Mouse (Mus musculus) CD4-positive helper T cell, adult 2 months (primary cell): ENCODE data around the gene Carmil1.
"Not testable (repeated sequence)": the region's sequence is repeated elsewhere in the genome, so short reads cannot be mapped to it uniquely, and the experiment has no call there.

ENCODE experiments used
- DNase-seq: peaks from one replicate; pipeline ENCODE4 v3.0.0-alpha.2; 2012; ENCODE audit warnings: low read depth, missing footprints, low spot score

The Carmil1 gene

GRCm38 (mm10) chr13:24104611-24105339 lies 175.8 kb downstream of the Carmil1 start:
- DNase-seq: not testable (repeated sequence)

DNA sequence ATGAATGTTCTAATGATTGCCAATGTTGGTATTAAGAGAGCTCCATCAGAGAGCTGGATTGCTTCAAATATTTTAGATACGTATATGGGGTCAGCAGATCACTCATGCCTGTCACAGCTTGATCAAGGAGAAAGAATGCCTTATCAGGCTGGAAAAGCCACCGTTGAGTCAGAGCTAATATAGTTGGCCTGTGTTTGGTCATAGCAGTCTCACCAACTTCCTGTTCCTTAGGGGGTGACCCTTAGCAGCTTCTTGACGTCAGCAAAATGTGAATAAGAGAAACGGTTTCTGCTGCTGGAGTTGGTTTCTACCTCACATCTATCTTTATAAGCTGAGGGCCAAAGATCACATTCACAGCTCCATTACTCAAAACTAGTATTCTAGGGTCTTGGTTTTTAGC lies 176.6 kb downstream of the Carmil1 start:
- DNase-seq: no peak

GRCm38 (mm10) chr13:24103152-24103551 lies 177.4 kb downstream of the Carmil1 start:
- no peak for DNase-seq

DNA sequence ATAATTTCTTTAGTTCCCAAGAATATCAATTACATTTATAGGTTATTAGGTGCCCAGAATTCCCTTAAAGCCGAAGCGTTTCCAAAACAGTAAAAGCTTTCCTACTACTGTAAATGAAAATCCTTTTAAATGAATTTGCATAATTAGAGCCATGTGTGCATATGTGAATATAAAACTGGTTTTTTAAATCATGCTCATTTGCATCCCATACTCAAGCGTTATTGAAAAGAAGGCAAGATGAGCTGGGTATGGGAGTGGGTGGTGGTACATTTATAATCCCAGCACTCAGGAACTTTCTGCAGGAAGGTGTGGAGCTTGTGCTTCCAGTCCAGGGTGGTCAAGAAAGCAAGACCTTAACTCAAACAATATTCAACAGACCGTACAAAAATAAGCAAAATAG lies 178.3 kb downstream of the Carmil1 start:
- no peak for DNase-seq

DNA sequence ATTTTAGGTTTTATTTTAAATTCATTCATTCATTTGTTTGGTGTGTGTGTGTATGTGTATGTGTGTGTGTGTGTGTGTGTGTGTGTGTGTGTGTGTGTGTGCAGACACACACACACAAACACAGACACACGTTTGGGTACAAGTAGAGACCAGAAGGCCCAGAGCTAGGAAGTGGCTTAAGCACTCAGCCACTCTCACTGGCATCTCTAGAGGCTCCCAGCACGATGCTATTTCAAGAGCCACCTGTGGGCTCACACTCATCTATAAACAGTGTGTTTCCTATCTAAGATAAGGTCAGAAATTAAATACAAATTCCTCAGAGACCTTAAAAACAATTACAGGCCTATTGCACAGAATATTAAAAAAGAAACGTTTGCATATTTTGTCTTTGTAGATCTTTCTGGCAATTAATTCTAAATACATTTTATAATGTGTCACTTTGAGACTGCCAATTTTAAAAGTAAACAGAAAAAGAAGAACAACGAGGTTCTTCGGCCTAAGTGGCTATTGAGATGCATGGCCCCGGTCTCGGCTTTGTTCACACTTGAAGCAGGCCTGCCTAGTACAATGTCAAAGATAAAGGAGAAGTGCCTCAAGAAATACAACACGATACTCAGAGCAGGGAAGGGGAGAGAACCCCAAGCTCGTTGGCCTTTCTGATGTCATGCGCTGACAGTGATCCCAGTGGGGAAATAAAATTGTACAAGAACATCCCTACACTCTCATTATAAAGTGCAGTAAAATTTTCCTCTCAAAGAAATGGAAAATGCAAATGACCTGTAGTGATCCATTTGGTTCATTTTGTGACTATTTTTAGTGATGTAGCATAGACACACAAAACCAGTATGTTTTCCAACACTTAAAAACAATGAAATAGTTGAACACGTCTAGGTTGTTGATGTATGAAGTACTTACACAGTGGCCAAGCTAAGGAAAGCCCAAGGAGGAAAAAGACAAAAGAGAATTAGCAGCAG lies 179.2 kb downstream of the Carmil1 start:
- DNase-seq: no peak

DNA sequence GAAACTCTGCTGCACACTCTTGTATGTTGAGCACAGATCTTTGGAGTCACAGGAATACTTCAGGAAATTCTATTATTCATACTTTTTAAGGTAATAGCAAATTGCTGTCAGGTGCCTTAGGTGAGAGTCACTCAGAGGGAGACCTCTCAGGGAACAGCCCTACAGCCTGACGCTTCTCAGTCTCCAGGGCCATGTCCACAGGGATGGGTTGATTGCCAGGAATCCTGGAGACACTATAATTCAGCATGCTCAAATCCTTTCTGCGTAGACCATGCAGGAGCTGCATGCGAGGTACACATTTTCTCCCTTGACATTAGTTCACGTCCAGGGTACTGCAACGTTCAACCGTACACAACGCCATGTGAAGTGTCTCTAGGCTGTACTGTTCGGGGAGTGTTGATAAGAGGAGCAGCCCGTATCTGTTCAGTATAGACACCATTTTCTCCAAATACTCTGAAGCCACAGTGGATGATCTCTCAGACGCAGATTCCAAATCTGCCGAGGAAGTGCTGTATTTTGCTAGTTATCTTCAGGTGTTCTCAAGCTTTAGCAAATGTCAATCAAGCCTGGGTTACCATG lies 180.0 kb downstream of the Carmil1 start:
- DNase-seq: no peak

GRCm38 (mm10) chr13:24096573-24096972 lies 184.0 kb downstream of the Carmil1 start:
- no peak for DNase-seq

DNA sequence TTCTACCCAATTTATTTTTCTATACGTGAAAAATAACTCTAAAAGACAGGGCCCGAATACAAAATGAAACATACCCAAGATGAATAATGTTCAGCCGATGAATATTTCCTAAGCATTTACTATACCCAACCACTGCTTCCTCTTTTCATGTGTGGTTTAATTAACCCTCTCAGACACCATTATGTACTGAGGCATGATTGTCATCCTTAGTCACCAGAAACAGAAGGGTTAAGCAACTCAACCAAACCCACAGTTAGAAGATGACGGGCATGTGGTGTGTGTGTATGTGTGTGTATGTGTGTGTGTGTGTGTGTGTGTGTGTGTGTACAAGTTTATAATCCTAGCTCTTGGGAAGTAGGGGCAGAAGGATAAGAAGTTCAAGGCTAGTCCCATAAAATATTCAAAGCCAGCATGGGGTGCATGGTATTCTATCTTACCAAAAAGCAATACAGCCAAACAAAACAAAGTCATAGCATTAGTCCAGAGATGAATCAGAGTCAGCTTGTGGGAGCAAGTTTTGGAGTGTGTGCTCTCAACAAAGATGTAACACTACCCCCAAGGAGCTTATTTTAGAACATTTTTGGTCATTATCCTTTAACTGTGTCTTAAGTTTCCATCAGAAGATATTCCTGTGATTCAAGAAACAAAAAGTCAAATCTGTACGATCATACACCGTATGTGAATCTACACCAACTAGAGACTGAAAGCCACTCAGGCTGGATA lies 185.6 kb downstream of the Carmil1 start:
- DNase-seq: no peak

DNA sequence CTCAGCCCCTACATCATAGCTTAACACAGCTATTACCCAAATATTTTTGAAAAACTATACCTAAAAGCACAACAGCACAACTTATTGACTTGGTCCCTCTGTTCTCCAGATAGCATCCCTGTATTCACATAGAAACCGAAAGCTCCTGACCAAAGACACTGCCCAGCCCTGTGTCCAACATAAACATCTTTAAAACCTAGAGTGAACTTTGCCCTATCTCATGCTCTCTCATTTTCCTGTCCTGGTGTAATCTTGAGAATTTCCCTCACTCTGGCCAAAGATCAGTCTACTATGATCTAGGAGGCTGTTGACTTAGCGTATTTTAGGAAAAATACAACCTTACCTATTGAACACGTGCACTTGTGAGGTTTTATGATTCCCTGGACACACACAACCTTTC lies 187.5 kb downstream of the Carmil1 start:
- no peak for DNase-seq

- DNase-seq: no peak
These were observed 188.5 kb downstream of the Carmil1 start for GRCm38 (mm10) chr13:24092073-24092472.

DNA sequence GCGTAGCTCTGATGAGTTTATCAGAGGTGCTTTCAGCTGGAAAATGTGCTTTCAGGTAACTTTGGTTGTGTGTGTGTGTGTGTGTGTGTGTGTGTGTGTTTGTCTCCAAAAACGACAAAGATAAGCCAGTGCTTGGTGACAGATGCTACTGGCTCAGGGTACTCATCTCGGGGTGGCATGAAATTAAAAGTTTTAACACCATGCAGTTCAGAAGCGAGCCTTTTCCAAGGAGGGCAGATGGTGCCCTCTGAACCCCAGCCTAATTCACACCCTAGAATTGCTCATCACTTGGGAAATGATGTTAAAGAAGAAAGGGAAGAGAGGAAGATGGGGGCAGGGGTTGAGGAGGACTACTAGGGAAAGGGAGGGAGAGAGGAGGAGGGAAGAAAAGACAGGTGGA lies 198.4 kb downstream of the Carmil1 start:
- DNase-seq: no peak

- DNase-seq: no peak
These were observed 198.9 kb downstream of the Carmil1 start for GRCm38 (mm10) chr13:24081698-24082097.

- no peak for DNase-seq
These were observed 208.0 kb downstream of the Carmil1 start for GRCm38 (mm10) chr13:24072588-24072987.

- DNase-seq: no peak
These were observed 213.0 kb downstream of the Carmil1 start for GRCm38 (mm10) chr13:24067553-24067952.

DNA sequence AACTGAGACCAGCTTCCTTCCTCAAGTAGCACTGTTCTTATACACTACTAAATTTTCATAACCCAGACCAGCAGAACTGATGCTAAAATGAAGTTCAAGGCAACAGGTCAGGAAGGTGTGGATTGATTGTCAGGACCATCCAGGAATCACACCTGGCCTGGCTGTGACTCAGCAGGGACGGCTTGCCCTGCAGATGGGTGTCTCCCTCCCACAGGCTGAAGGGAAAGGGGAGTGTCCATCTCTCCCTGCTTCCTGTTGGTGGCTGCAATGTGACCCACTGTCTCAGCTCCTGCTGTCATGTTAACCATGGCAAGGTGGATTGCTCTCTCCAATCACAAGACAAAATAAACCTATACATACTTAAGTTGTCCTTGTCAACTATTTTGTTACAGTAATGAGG lies 215.1 kb downstream of the Carmil1 start:
- no peak for DNase-seq

- no peak for DNase-seq
These were observed 217.8 kb downstream of the Carmil1 start for GRCm38 (mm10) chr13:24062770-24063169.

DNA sequence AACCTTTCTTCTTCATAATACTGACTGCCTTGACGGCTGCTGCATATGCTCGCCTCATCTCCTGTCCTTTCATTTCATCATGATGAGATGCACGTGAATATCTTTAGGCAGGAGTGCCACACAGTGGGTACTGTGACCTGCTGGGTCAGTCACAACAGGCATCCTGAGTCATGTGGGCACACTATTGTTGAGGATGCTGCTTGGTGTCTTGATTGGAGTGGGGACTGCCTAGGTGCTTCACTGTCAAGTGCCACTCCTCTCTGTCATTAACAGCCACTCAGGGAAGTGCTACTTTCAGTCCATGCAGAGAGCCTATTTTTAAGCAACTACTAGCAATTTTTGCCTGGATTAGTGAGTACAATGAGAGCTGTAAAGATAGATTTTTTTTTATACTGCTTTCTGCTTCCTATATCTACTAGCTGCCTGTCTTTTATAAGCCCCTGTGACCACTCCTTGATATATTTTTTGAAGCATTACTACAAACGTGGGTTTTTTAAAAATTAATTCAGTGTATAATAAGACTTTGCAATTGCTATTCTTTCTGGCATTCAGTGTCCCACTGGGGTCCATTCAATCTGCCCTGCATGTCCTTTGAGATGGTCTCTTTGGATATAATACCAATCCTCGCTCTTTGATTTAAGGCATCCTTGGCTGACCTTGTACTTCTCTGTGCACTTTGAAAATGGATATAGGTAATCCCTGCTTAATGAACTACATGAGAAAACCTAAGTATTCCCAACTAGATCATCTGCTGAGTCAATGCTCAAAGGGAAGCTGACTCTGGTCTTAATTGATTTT lies 225.3 kb downstream of the Carmil1 start:
- DNase-seq: no peak

GRCm38 (mm10) chr13:24051496-24051895 lies 229.1 kb downstream of the Carmil1 start:
- no peak for DNase-seq

- no peak for DNase-seq
These were observed 230.3 kb downstream of the Carmil1 start for GRCm38 (mm10) chr13:24050330-24050729.

GRCm38 (mm10) chr13:24049267-24050034 lies 231.1 kb downstream of the Carmil1 start:
- no peak for DNase-seq
